ENCODE assay signal across 21 mouse cellular contexts in genomic region chr1:184297001-184297740, GRCm38 (mm10).
DNase-seq lines count a peak whose midpoint lies in the region; ATAC-seq and TF ChIP-seq lines count a peak whose summit lies in the region.
"Had no signal": no experiment of that assay in that cellular context is flagged by ENCODE, and none has a peak within 500 bp of the region (broad histone marks: within the 10 kb centered on the region; RNA-seq: fewer than 3 reads in every experiment).

No protein-coding gene starts in this region.

- ATAC-seq in midbrain, embryonic 14.5 days (ENCODE audit: low FRiP score, low TSS enrichment), result no peak
- ATAC-seq in stomach, postnatal 0 days (ENCODE audit: low FRiP score, low TSS enrichment), result no peak; the same call in 1 of the 2 replicates
- ATAC-seq in forebrain, embryonic 12.5 days (ENCODE audit: low FRiP score), result no peak
- ATAC-seq: intestine, embryonic 15.5 days; midbrain, embryonic 13.5 days had no signal

- peak; percentile 21 to 22 for DNase-seq in heart, adult 18-20 months
- DNase-seq in heart, postnatal 10 days, result no peak
- DNase-seq in midbrain, embryonic 14.5 days, result peak; percentile 3
- DNase-seq in midbrain, embryonic 10.5 days (ENCODE audit: low spot score), result no peak
- DNase-seq in limb, embryonic 10.5 days (ENCODE audit: low spot score), result peak; percentile 19
- DNase-seq in stomach, postnatal 0 days (ENCODE audit: low spot score), result no peak
- DNase-seq in thymus, postnatal 25 days, result no peak
- DNase-seq: cerebellum, postnatal 25 days; right cerebral cortex, postnatal 14 days had no signal

- no peak overlapping the region for H3K4me3 ChIP-seq in midbrain, embryonic 14.5 days (replicated peaks; ENCODE audit: low read depth, low read length)
- H3K4me3 ChIP-seq in midbrain, embryonic 10.5 days, result no peak overlapping the region
- no peak overlapping the region for H3K4me3 ChIP-seq in limb, embryonic 10.5 days
- H3K4me3 ChIP-seq in stomach, postnatal 0 days (ENCODE audit: low read depth, low read length), result no peak overlapping the region
- no peak overlapping the region for H3K4me3 ChIP-seq in forebrain, embryonic 12.5 days (replicated peaks)
- H3K4me3 ChIP-seq: embryonic facial prominence, embryonic 12.5 days; heart, embryonic 13.5 days; hindbrain, embryonic 12.5 days; intestine, embryonic 15.5 days; layer of hippocampus, adult 2 months; left cerebral cortex, adult 2 months; limb, embryonic 15.5 days; midbrain, embryonic 13.5 days had no signal

- H3K9ac ChIP-seq in midbrain, embryonic 14.5 days (replicated peaks; ENCODE audit: low read length), result no peak overlapping the region
- no peak overlapping the region for H3K9ac ChIP-seq in stomach, postnatal 0 days (ENCODE audit: low read length)
- no peak overlapping the region for H3K9ac ChIP-seq in forebrain, embryonic 12.5 days
- H3K9ac ChIP-seq: embryonic facial prominence, embryonic 12.5 days; heart, embryonic 13.5 days; hindbrain, embryonic 12.5 days; intestine, embryonic 15.5 days; limb, embryonic 15.5 days; midbrain, embryonic 13.5 days had no signal

- peak; percentile 84 for TF ChIP-seq EP300 in stomach, postnatal 0 days (optimal IDR thresholded peaks at IDR 0.05)

- intact Hi-C loops in heart, postnatal 10 days (cut with DNase I), result no loop called here

- H3K4me2 ChIP-seq in midbrain, embryonic 14.5 days (ENCODE audit: low read length), result no peak overlapping the region
- H3K4me2 ChIP-seq in stomach, postnatal 0 days (replicated peaks; ENCODE audit: low read depth), result no peak overlapping the region
- H3K4me2 ChIP-seq in forebrain, embryonic 12.5 days, result no peak overlapping the region
- H3K4me2 ChIP-seq: embryonic facial prominence, embryonic 12.5 days; heart, embryonic 13.5 days; hindbrain, embryonic 12.5 days; intestine, embryonic 15.5 days; limb, embryonic 15.5 days; midbrain, embryonic 13.5 days had no signal

- H3K4me1 ChIP-seq in midbrain, embryonic 14.5 days (ENCODE audit: control insufficient read depth, insufficient read depth, low read length), result no peaks in the 10 kb centered on the region
- H3K4me1 ChIP-seq in midbrain, embryonic 10.5 days, result no peaks in the 10 kb centered on the region
- H3K4me1 ChIP-seq in limb, embryonic 10.5 days, result no peaks in the 10 kb centered on the region; the same call in 1 of the 2 replicates
- no peaks in the 10 kb centered on the region for H3K4me1 ChIP-seq in stomach, postnatal 0 days (replicated peaks; ENCODE audit: control insufficient read depth, insufficient read depth)
- H3K4me1 ChIP-seq in forebrain, embryonic 12.5 days, result no peaks in the 10 kb centered on the region
- H3K4me1 ChIP-seq: embryonic facial prominence, embryonic 12.5 days; heart, embryonic 13.5 days; hindbrain, embryonic 12.5 days; intestine, embryonic 15.5 days; midbrain, embryonic 13.5 days had no signal

- no peak for TF ChIP-seq CTCF in stomach, postnatal 0 days (IDR thresholded peaks at IDR 0.05; ENCODE audit: low read depth)

- no peak overlapping the region for H3K27ac ChIP-seq in midbrain, embryonic 14.5 days (replicated peaks; ENCODE audit: low read depth, low read length)
- H3K27ac ChIP-seq in midbrain, embryonic 10.5 days (replicated peaks), result no peak overlapping the region
- H3K27ac ChIP-seq in limb, embryonic 10.5 days, result no peak overlapping the region
- 0 out of 2 replicates have a peak overlapping the region, but pooled peaks have one; percentile 8 for H3K27ac ChIP-seq in stomach, postnatal 0 days (replicated peaks)
- H3K27ac ChIP-seq in forebrain, embryonic 12.5 days, result no peak overlapping the region
- H3K27ac ChIP-seq: embryonic facial prominence, embryonic 12.5 days; heart, embryonic 13.5 days; hindbrain, embryonic 12.5 days; intestine, embryonic 15.5 days; kidney, postnatal 0 days; layer of hippocampus, adult 2 months; left cerebral cortex, adult 2 months; limb, embryonic 15.5 days; macrophage; midbrain, embryonic 13.5 days had no signal

- H3K27me3 ChIP-seq in midbrain, embryonic 14.5 days (ENCODE audit: control insufficient read depth, insufficient read depth, low read length), result no peaks in the 10 kb centered on the region
- H3K27me3 ChIP-seq in midbrain, embryonic 10.5 days (ENCODE audit: low read depth, poor library complexity, severe bottlenecking), result no peaks in the 10 kb centered on the region
- no peaks in the 10 kb centered on the region for H3K27me3 ChIP-seq in limb, embryonic 10.5 days (ENCODE audit: low read depth, poor library complexity, severe bottlenecking)
- no peaks in the 10 kb centered on the region for H3K27me3 ChIP-seq in stomach, postnatal 0 days (ENCODE audit: control insufficient read depth, insufficient read depth, low read length)
- no peaks in the 10 kb centered on the region for H3K27me3 ChIP-seq in forebrain, embryonic 12.5 days
- H3K27me3 ChIP-seq: embryonic facial prominence, embryonic 12.5 days; heart, embryonic 13.5 days; hindbrain, embryonic 12.5 days; intestine, embryonic 15.5 days; midbrain, embryonic 13.5 days had no signal

- H3K9me3 ChIP-seq in midbrain, embryonic 14.5 days (ENCODE audit: control insufficient read depth, low read length), result no peaks in the 10 kb centered on the region
- H3K9me3 ChIP-seq in midbrain, embryonic 10.5 days (replicated peaks), result no peaks in the 10 kb centered on the region
- no peaks in the 10 kb centered on the region for H3K9me3 ChIP-seq in limb, embryonic 10.5 days (replicated peaks)
- no peaks in the 10 kb centered on the region for H3K9me3 ChIP-seq in stomach, postnatal 0 days (ENCODE audit: control insufficient read depth, low read length)
- H3K9me3 ChIP-seq in forebrain, embryonic 12.5 days, result no peaks in the 10 kb centered on the region
- H3K9me3 ChIP-seq: embryonic facial prominence, embryonic 12.5 days; heart, embryonic 13.5 days; hindbrain, embryonic 12.5 days; intestine, embryonic 15.5 days; limb, embryonic 15.5 days; midbrain, embryonic 13.5 days had no signal

- no peaks in the 10 kb centered on the region for H3K36me3 ChIP-seq in midbrain, embryonic 14.5 days (ENCODE audit: control insufficient read depth, insufficient read depth, low read length)
- no peaks in the 10 kb centered on the region for H3K36me3 ChIP-seq in midbrain, embryonic 10.5 days
- no peaks in the 10 kb centered on the region for H3K36me3 ChIP-seq in limb, embryonic 10.5 days
- no peaks in the 10 kb centered on the region for H3K36me3 ChIP-seq in stomach, postnatal 0 days (ENCODE audit: control insufficient read depth, insufficient read depth, low read length)
- H3K36me3 ChIP-seq in forebrain, embryonic 12.5 days (replicated peaks), result no peaks in the 10 kb centered on the region
- H3K36me3 ChIP-seq: embryonic facial prominence, embryonic 12.5 days; G1E; heart, embryonic 13.5 days; hindbrain, embryonic 12.5 days; intestine, embryonic 15.5 days; limb, embryonic 15.5 days; midbrain, embryonic 13.5 days had no signal

- 78% methylated on average over 4 of the region's 4 CpGs for WGBS in midbrain, embryonic 14.5 days
- 90% methylated on average over 4 of the region's 4 CpGs for WGBS in midbrain, embryonic 10.5 days
- WGBS in limb, embryonic 10.5 days, result 86% methylated on average over 4 of the region's 4 CpGs
- 48% methylated on average over 4 of the region's 4 CpGs for WGBS in stomach, postnatal 0 days
- 84% methylated on average over 4 of the region's 4 CpGs for WGBS in forebrain, embryonic 12.5 days

Comparison
In these comparisons a context has a peak if more than half of its experiments do, and no peak if none do; other contexts are left out.
1. DNase-seq: peak in heart, adult 18-20 months (2 of 2), midbrain, embryonic 14.5 days (single experiment) and limb, embryonic 10.5 days (single experiment); none in heart, postnatal 10 days (0 of 2), midbrain, embryonic 10.5 days (single experiment), stomach, postnatal 0 days (single experiment) and thymus, postnatal 25 days (single experiment).